Mouse (Mus musculus) small intestine, adult 2 months (tissue): ENCODE measurements at regions not wholly inside any gene's neighbourhood (a gene's known extent, or its start where the extent isn't known, plus 50 kb on each side); places are given as distances from the start of the nearest gene placed in this dataset.

ENCODE experiments used
- CTCF ChIP-seq: fragments of 200-500 bp; IDR thresholded peaks from 2 replicates; pipeline ENCODE4 v1.5.1; 2012; ENCODE audit warnings: low read depth, mild to moderate bottlenecking, control low read depth, inconsistent platforms, low read length, moderate library complexity, mixed read lengths; ENCODE audit not compliant: insufficient replicate concordance, insufficient read length; ENCODE audit errors: extremely low read depth
- POLR2A ChIP-seq: fragments of 200-500 bp; IDR thresholded peaks from 2 replicates; pipeline ENCODE4 v1.6.1; 2012; ENCODE audit warnings: low read depth, mild to moderate bottlenecking, control low read depth, inconsistent platforms, low read length, moderate library complexity

GRCm38 (mm10) chr13:97394756-97395454 lies 154.0 kb downstream of the Enc1 start:
- no peak for TF ChIP-seq POLR2A
- TF ChIP-seq CTCF: no peak
